Mouse (Mus musculus) urinary bladder, postnatal 25 days (tissue): ENCODE results near the gene Gm6309.
"Not testable (repeated sequence)": the region's sequence is repeated elsewhere in the genome, so short reads cannot be mapped to it uniquely, and the experiment has no call there.

Experiments
- DNase-seq: peaks from one replicate; pipeline ENCODE4 v3.0.0; 2022; ENCODE audit warnings: low spot score

Gene Gm6309

DNA sequence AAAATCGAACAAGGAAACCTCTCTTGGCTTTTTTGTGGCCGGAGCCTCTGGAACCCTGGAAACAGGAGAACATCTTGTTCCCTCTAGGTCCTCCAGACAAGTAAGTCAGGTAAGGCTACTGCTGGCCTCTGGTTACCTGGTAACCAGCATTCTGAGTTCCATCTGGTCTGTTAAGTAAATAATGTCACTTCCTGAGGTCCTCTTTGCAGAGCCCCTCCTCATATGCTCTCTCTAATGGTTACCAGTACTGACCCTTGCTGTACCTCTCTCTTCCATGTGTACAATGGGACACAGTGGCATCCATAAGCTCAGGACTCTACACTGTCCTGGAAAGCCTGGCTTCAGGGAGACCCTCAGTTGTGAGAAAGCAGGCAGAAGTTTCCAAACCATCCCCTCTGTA, at the start of gene Gm6309:
Gene Gm6309, minus strand, starts transcription at position 101 of the 400 bp plus-strand sequence.
- not testable (repeated sequence) for DNase-seq

DNA sequence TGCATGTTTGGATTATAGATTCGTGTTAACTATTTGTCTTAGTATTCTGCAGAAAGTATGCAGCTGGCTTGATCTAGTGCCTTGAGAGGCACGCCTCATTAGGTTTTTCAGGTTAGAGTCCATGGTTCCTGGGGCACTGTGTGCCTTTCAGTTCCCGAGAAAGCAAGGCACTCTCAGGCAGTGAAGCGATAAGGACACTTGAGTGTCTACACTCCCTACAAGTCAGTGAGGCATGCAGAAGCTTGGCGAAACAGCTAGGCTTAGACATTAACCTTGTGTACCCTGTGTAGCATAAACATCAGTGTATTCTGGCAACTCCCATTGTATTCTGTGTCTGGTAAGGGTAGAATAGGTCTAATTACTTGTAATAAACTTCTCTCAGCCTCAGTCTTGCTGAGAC, 35.0 kb upstream of the Gm6309 start:
- DNase-seq, result no peak

DNA sequence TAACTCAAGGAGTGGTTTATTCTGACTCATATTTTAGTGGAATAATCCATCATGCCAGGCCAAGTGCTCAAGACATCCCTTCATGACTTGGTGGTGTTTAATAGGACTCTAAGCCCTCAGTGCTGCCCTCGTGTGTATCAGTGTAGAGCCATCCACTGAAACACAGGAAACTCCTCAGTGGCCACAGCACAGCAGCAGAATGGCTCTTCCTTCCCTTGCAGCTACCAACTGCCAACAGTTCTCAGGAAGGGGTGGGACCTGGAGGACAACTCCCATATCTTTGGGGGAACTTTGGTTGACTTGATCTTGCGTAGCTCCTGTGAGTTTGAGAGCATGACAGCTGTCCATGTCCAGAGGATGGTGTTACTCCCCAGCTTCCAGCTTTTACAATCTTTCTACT, 33.4 kb upstream of the Gm6309 start:
- no peak for DNase-seq

DNA sequence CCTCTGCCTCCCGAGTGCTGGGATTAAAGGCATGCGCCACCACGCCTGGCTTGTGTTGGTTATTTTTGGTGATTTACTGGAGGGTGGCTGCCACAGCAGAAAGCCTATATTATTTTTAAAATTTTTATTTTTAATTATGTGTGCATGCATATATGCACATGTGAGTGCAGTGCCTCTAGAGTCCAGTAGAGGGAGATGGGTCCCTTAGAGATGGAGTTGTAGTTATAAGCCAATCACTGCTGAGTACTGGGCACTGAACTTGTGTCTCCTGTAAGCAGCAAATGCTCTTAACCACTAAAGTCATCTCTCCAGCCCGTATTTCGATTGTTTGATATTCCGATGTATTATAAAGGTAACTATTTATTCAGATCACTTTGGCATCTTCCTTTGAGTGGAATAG, 30.1 kb upstream of the Gm6309 start:
- no peak for DNase-seq

DNA sequence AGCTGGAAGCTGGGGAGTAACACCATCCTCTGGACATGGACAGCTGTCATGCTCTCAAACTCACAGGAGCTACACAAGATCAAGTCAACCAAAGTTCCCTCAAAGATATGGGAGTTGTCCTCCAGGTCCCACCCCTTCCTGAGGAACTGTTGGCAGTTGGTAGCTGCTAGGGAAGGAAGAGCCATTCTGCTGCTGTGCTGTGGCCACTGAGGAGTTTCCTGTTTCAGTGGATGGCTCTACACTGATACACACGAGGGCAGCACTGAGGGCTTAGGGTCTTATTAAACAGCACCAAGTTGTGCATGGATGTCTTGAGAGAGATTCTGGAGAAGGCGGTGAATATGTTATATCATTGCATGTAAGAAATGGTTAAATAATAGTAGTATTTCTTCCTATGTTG, 29.0 kb upstream of the Gm6309 start:
- no peak for DNase-seq

DNA sequence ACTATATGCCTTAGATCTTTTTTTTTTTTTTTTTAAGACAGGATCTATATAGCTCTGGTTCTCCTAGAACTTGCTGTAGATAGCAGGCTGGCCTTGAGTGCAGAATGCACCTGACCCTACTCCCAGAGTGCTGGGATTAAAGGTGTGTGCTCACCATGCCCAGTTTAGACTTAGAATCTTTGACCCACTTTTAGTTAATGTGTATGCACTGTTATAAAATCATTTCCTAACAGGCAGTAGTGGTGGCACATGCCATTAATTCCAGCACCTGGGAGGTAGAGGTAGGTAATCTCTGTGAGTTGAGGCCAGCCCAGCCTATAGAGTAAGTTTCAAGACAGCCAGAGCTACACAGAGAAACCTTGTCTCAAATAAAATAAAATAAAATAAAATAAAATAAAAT, 28.6 kb upstream of the Gm6309 start:
- DNase-seq, result no peak

DNA sequence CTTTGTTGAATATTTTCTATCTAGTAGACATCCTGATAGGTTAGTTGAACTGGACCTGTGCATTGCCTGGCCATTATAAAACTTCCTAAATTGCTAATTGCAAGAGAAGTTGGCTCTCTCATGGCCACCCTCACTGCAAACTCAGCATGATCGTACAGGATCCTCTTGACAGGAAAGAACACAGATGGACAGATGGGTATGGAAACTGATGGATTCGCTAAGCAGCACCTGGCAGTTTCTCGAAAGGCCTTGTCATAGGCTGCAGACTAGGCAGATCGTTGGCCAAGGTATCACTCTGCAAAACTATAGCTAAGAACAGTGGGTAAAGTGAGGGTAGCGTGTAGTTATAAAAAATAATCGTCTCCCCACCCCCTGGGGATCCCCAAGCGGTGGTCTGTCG, 22.8 kb upstream of the Gm6309 start:
- DNase-seq, result no peak

DNA sequence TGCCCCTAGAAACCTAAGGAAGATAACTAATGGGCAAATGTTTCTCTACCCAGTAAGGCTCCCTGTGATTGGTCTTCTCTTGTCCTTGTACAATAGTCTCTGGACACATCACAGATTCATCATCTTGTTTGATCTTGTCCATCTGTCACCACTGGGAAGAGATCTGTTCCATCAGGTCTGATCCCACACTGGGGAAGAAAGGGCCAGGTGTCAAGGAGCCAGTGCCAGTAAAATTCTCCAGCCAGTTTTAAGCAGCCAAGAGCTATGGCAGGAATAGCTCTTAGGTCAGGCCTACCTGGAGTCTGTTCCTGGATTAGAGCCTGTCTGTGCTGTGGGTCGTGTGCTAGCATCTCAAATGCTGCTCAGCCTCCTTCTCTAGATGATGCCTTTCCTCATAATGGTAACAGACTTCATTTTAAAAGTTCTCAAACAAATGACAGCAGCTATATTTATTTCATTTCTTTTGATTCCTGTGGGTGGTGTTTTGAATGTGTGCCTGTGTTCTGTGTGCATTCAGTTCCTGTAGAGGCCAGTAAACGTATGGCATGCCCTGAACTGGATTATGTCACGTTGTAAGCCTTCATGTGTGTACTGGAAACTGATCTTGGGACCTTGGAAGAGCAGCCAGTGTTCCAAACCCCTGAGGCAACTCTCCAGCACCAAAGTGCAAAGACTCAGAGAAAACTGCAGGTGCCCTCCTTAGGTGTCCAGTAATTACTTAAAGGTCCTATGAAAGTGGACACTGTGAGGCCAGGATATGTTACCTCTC, 20.2 kb upstream of the Gm6309 start:
- DNase-seq, result no peak

DNA sequence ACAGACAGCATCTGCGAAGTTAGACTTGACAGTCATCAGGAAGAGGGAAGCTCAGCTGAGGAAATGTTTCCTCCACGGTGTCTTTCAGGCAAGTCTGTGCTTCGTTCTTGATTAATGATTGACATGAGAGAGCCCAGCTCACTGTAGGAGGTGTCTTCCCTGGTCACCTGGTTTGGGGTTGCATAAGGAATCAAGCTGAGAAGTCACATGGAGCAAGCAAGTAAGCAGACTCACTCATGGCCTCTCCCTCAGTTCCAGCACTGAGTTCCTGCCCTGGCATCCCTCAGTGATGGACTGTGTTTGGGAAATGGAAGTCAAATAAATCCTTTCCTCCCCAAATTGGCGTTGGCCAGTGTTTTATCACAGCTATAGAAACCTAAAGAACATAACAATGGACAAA, 19.6 kb upstream of the Gm6309 start:
- no peak for DNase-seq

DNA sequence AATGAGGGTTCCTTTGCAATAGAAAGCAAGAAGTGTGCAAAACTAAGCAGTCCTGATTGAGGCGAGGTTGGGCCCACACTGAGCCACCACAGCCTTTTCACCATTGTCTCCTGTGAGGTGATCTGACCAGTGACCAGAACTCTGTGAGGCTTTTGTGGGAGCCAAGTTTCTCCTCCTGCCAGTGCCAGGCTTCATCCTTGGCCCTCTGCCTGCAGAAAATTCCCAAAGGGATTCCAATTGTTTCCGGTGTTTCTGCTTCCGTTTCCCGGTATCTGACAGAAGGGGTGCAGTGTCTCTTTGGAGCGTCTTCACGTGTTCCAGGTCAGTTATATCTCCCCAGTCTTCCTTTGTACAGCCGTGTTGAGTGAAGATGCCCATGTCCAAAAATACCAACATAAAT, 18.2 kb upstream of the Gm6309 start:
- no peak for DNase-seq

DNA sequence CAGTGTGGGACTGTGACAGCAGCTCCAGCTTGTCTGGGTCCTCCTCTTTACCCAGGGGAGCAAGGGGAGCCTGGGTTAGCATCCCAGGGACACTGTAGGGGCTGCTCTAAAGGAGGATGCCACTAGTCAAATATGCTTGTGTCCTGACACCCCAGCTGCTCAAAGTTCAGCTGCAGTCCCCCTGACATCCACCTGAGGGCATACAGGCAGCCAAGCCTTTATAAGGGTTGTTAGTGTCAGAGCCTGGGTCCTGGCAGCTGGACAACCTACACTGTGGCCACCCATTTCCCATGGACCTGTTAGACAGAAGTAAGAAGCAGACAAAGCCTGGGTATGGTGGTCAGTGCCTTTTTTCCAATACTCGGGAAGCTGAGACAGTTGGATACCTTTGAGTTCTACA, 17.6 kb upstream of the Gm6309 start:
- DNase-seq, result no peak

DNA sequence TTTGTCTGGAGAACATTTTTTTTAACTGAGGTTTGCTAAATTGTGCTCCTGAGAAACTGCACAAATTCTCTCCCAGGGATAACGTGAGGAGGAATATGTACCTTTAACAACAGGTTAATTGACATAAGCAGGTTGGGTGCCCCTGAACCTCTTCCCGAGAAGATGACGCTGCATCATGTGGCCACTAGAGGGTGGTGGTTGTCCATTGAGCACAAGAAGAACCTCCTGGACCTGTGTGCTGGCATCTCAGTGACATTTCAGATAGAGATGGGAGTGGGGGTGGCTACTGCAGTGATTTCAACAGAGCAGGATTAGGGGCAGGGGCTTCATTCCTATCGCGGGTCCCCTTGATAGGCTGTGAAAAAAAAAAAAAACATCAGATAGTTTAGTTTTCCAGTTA, 16.9 kb upstream of the Gm6309 start:
- DNase-seq, result peak; percentile 47

DNA sequence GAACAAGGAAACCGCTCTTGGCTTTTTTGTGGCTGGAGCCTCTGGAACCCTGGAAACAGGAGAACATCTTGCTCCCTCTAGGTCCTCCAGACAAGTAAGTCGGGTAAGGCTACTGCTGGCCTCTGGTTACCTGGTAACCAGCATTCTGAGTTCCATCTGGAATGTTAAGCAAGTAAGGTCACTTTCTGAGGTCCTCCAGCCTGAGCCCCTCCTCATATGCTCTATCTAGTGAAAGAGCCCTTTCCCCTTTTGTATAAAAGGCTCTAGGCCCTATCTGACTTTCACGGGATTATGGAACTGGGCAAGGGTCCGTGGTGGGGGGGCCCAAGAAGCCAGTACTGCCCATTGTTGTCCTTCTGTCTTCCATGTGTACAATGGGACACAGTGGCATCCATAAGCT, 14.7 kb upstream of the Gm6309 start, which contains the start of gene 1700001J03Rik:
Gene 1700001J03Rik, minus strand, starts transcription at position 101 of the 400 bp plus-strand sequence.
- DNase-seq, result not testable (repeated sequence)

DNA sequence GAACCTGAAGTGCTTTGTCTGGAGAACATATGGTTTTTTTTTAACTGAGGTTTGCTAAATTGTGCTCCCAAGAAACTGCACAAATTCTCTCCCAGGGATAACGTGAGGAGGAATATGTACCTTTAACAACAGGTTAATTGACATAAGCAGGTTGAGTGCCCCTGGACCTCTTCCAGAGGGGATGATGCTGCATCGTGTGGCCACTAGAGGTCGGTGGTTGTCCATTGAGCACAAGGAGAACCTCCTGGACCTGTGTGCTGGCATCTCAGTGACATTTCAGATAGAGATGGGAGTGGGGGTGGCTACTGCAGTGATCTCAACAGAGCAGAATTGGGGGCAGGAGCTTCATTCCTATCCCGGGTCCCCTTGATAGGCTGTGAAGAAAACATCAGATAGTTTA, 2.2 kb upstream of the Gm6309 start:
- peak; percentile 12 for DNase-seq

DNA sequence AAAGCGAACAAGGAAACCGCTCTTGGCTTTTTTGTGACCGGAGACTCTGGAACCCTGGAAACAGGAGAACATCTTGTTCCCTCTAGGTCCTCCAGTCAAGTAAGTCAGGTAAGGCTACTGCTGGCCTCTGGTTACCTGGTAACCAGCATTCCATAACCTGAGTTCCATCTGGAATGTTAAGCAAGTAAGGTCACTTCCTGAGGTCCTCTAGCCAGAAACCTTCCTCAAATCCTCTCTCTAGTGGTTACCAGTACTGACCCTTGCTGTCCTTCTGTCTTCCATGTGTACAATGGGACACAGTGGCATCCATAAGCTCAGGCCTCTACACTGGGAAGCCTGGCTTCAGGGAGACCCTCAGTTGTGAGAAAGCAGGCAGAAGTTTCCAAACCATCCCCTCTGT, 10.1 kb downstream of the Gm6309 start, which contains the start of gene Gm5565:
Gene Gm5565, minus strand, starts transcription at position 101 of the 400 bp plus-strand sequence.
- DNase-seq, result not testable (repeated sequence)

DNA sequence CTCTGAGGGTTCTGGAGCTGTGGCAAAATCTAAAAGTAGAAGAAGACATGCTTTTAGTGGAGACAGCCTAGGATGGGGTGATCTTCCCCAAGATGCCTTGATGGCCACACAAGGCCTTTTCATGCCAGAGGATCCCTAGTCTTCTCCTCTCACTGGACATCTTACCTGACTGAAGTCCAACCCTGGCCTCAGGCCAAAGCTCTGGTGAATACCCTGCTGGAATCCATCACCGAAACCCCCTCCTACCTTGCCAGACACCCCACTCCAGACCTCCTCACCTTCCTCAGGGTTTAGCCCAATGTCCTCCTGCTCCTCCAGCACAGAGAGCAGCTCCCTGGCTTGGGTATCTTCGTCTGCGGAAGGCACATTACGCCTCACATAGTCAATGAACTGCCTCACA, 12.2 kb downstream of the Gm6309 start:
- not testable (repeated sequence) for DNase-seq

DNA sequence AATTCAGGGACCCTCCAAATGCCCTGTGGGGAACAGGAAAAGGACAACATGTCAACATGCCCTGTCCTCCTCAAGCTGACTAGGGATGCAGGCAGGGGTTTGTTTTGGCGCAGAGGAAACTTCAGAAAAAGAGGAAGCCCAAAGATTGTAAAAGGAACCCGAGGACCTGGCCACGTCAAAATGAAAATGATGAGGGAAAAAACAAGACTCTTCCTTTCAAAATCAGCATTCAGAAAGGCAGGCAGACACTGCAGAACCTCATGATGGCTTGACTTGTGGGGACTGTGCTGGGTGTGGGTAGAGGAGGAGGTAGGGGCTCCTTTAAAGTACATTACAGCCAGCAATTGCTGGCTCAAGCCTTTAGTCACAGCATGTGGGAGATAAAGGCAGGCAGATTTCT, 20.1 kb downstream of the Gm6309 start:
- DNase-seq, result no peak

DNA sequence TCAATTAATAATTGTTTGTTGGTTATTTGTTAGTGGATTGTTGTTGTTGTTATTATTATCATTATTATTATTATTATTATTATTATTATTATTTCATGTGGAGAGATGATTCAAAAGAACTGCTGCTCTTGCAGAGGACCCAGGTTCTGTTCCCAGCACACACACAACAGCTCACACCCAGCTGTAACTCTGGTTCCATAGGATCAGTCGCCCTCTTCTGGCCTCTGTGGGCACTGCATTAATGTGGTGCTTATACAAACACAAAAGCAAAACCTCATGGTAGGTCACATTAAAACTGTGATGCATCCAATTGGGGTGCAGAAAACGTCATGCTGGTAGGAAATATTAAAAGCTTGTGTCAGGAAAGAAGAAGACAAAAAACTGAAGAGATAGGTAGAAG, 22.6 kb downstream of the Gm6309 start:
- DNase-seq, result no peak
